Mouse (Mus musculus): Measurements from ENCODE around the gene Evi5.

DNA sequence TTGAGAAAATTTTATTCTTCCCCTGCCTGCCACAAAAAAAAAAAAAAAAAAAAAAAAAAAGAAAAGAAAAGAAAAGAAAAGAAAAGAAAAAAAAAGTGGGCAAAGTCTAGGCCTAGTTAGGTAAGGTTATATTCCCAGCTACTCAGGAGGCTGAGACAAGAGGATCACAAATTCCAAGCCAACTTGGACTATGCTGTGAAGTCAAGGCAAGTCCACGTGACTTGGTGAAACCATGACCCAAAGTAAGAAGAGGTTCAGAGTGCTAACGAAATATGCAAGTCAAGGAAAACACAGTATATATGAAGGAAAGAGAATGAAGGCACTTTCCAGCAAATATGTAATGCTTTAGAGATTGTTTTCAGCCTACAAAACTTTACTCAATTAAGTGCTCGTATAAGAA is 82.4 kb downstream of the Evi5 start:
- TF ChIP-seq CTCF (IDR thresholded peaks at IDR 0.05; ENCODE audit: borderline replicate concordance, insufficient read depth, low read depth, low read length), result no peak
- TF ChIP-seq POLR2A (IDR thresholded peaks at IDR 0.05; ENCODE audit: borderline replicate concordance, insufficient read depth, low read length), result no peak
